In genomic region chr5:38626883-38627282, GRCm38 (mm10) we compare ENCODE assay signal across 18 mouse cellular contexts. TPM values are rescaled to one million over a fixed set of nuclear protein-coding genes. Genes with fewer than 3 reads are reported as not detected.
DNase-seq lines count a peak whose midpoint lies in the region.
"Had no signal": no experiment of that assay in that cellular context is flagged by ENCODE, and none has a peak within 500 bp of the region (broad histone marks: within the 10 kb centered on the region; RNA-seq: fewer than 3 reads in every experiment).

No protein-coding gene starts in this region.

- H3K27me3 ChIP-seq in embryonic facial prominence, embryonic 10.5 days (replicated peaks; ENCODE audit: low read depth, poor library complexity, severe bottlenecking) = no peaks in the 10 kb centered on the region
- H3K27me3 ChIP-seq in limb, embryonic 10.5 days (ENCODE audit: low read depth, poor library complexity, severe bottlenecking) = no peaks in the 10 kb centered on the region
- H3K27me3 ChIP-seq: forebrain, embryonic 13.5 days; hindbrain, embryonic 12.5 days had no signal

- peaks cover 19% of the 10 kb centered on the region for H3K4me1 ChIP-seq in embryonic facial prominence, embryonic 10.5 days
- peaks cover 26% of the 10 kb centered on the region for H3K4me1 ChIP-seq in limb, embryonic 10.5 days
- H3K4me1 ChIP-seq: forebrain, embryonic 13.5 days; hindbrain, embryonic 12.5 days had no signal

- no peak overlapping the region for H3K27ac ChIP-seq in embryonic facial prominence, embryonic 10.5 days (replicated peaks)
- no peak overlapping the region for H3K27ac ChIP-seq in limb, embryonic 10.5 days
- H3K27ac ChIP-seq: forebrain, embryonic 13.5 days; hindbrain, embryonic 12.5 days had no signal

- no peaks in the 10 kb centered on the region for H3K36me3 ChIP-seq in embryonic facial prominence, embryonic 10.5 days (replicated peaks)
- H3K36me3 ChIP-seq in limb, embryonic 10.5 days = no peaks in the 10 kb centered on the region
- H3K36me3 ChIP-seq: hindbrain, embryonic 12.5 days had no signal

- DNase-seq in embryo, embryonic 10.5 days (ENCODE audit: low spot score) = peak; percentile 42
- DNase-seq in embryo, embryonic 9.5 days (ENCODE audit: extremely low spot score) = no peak
- peak; percentile 24 to 38 for DNase-seq in kidney, adult 8-10 months
- DNase-seq in kidney, postnatal 10 days = no peak
- peak; percentile 45 for DNase-seq in embryonic facial prominence, embryonic 10.5 days (ENCODE audit: low spot score)
- DNase-seq in limb, embryonic 10.5 days (ENCODE audit: low spot score) = peak; percentile 62
- DNase-seq in frontal cortex, postnatal 14 days (ENCODE audit: low spot score in 2 of 2) = no peak
- no peak for DNase-seq in thymus, postnatal 0 days (ENCODE audit: low spot score)
- DNase-seq: adrenal gland, postnatal 10 days; cerebellum, adult 11 months; cerebellum, adult 9-10 months; cerebellum, postnatal 25 days; forebrain, postnatal 0 days; gastrocnemius, postnatal 36 days; heart, postnatal 10 days; heart, postnatal 4 days had no signal

- peaks cover 5% of the 10 kb centered on the region; the same call in 1 of the 2 replicates for H3K9me3 ChIP-seq in embryonic facial prominence, embryonic 10.5 days
- no peaks in the 10 kb centered on the region for H3K9me3 ChIP-seq in limb, embryonic 10.5 days (replicated peaks)
- H3K9me3 ChIP-seq: forebrain, embryonic 13.5 days; hindbrain, embryonic 12.5 days had no signal

- WGBS in embryonic facial prominence, embryonic 10.5 days = 45% methylated on average over 3 of the region's 3 CpGs
- WGBS in limb, embryonic 10.5 days = 39% methylated on average over 3 of the region's 3 CpGs

- no peak overlapping the region for H3K4me3 ChIP-seq in embryonic facial prominence, embryonic 10.5 days
- no peak overlapping the region for H3K4me3 ChIP-seq in limb, embryonic 10.5 days
- H3K4me3 ChIP-seq: forebrain, embryonic 13.5 days; hindbrain, embryonic 12.5 days had no signal

RNA-seq across cellular contexts. Expression of gene Zfp518b, which starts 57.7 kb away (rescaled TPM):
- polyA plus RNA-seq in embryonic facial prominence, embryonic 10.5 days (2016; fragmentation: Nextera tagmentation; extraction: Ambion mirVana) = 42.3 and 43.1 TPM in 2 replicates
- 38.9 and 42.3 TPM in 2 replicates for polyA plus RNA-seq in limb, embryonic 10.5 days (2016; fragmentation: Nextera tagmentation; extraction: Ambion mirVana)
- 2.7 and 3.0 TPM in 2 replicates for polyA plus RNA-seq in thymus, postnatal 0 days (2015; fragmentation: Nextera tagmentation; extraction: Ambion mirVana)

Comparison
In these comparisons a context has a peak if more than half of its experiments do, and no peak if none do; other contexts are left out.
1. DNase-seq: peak in embryo, embryonic 10.5 days (single experiment), kidney, adult 8-10 months (2 of 2), embryonic facial prominence, embryonic 10.5 days (single experiment) and limb, embryonic 10.5 days (single experiment); none in embryo, embryonic 9.5 days (single experiment), kidney, postnatal 10 days (single experiment), frontal cortex, postnatal 14 days (0 of 2) and thymus, postnatal 0 days (single experiment).